Mouse (Mus musculus) erythroblast, embryonic 14.5 days (primary cell): ENCODE measurements around the gene Trabd2b. TPM values are rescaled to one million over a fixed set of nuclear protein-coding genes. Genes with fewer than 3 reads are reported as not detected.

Experiments used
- H3K27me3 ChIP-seq: 2 replicates; pipeline ENCODE4 v1.6.1; 2012; ENCODE audit warnings: inconsistent platforms; ENCODE audit not compliant: control insufficient read depth
- H3K36me3 ChIP-seq: 2 replicates; pipeline ENCODE4 v1.6.1; 2012; ENCODE audit warnings: mild to moderate bottlenecking, inconsistent platforms; ENCODE audit not compliant: control insufficient read depth
- H3K4me1 ChIP-seq: 2 replicates; pipeline ENCODE4 v1.6.1; 2012; ENCODE audit warnings: inconsistent platforms; ENCODE audit not compliant: control insufficient read depth
- H3K4me3 ChIP-seq: replicated peaks from 2 replicates; pipeline ENCODE3; 2012; ENCODE audit warnings: moderate library complexity, mild to moderate bottlenecking, inconsistent platforms
- H3K9me3 ChIP-seq: 2 replicates; pipeline ENCODE4 v1.6.1; 2012; ENCODE audit warnings: low read length, inconsistent platforms, mixed read lengths; ENCODE audit not compliant: control insufficient read depth
- GATA1 ChIP-seq: IDR thresholded peaks from 2 replicates; pipeline ENCODE4 v1.6.1; 2012; ENCODE audit warnings: low read length, inconsistent platforms, mixed read lengths
- TAL1 ChIP-seq: IDR thresholded peaks from 3 replicates; pipeline ENCODE4 v1.6.1; 2012; ENCODE audit warnings: low read length, inconsistent platforms, mixed read lengths
- polyA plus RNA-seq: library from polyadenylated mRNA; stranded (reverse); fragments of >175 nt; gene quantifications from 2 replicates; pipeline ENCODE4 v1.2.3, GENCODE M21; 2012

Trabd2b gene
- polyA plus RNA-seq, 1 experiment, result not detected

DNA sequence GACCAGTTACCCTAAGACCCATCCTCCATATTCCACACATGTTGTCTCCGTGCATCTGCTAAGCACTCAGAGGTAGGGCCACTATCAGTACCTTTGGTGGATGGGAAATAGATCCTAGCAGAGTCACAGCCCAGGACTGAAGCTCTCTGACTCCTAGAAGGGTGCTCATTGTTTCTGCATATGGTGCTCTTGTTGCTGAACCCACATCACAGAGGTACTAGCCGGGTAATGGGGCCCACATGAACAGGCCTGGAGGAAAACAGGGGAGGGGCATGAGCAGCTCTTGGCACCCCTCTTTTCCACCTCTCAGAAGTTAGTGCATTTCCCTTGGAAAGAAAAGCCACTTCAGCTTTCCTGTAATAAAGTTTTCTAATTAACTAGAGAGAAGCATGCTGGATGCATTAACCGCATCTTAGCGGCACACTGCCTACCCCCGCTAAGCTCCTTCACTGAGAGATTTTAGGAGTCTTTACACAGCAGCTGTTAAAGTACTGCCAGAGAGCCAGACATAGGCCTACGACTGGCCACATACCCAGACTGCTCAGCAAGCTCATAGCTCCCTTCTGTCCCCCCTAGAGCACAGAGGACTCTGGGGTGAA is 131.0 kb downstream of the Trabd2b start:
- no peaks in the 10 kb centered on the region for H3K9me3 ChIP-seq
- H3K4me3 ChIP-seq, result no peak overlapping the region
- TF ChIP-seq GATA1, result no peak
- no peak for TF ChIP-seq TAL1
- no peaks in the 10 kb centered on the region for H3K27me3 ChIP-seq
- H3K4me1 ChIP-seq, result no peaks in the 10 kb centered on the region
- H3K36me3 ChIP-seq, result no peaks in the 10 kb centered on the region

DNA sequence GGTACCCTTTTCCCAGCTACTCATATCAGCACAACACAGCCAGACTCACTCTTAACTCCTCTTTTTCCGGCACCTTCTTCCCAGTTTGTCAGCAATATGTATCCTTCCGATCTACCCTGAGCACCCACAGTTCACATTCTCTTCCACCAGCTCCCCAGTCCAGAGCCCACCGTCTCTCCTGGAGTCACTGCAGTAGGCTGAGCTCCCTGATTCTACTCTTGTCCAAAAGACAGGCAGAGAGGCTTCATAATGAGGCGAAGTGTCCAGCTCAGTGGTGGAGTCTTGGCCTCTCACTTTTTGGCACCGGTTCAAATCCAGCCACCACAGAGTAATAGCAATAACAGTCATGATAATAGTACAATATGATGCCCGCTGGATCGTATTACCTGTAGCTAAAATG is 133.5 kb downstream of the Trabd2b start:
- Histone ChIP-seq H3K9me3 (no peaks in the 10 kb centered on the region), H3K4me1 (no peaks in the 10 kb centered on the region), H3K36me3 (no peaks in the 10 kb centered on the region), H3K27me3 (no peaks in the 10 kb centered on the region), H3K4me3 (no peak overlapping the region)
- TF ChIP-seq TAL1, result no peak

DNA sequence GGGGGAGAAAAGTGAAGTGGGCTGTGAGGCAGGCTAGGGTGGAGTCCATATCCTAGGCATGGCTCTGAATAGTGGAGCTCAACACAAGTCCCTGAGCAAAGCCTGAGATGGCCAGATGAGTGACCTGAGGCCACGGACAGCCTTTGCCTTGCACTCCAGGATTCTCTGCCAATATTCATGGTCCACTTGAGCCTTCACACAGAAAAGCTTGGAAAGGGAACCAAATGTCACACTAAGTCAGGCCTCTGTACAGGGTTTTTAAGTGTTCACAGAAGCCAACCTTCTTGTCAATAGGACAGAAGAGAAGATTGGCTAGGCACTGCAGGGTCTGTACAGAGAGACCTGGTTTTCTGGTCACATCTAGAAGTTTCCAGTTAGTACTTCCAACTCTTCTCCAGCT is 134.7 kb downstream of the Trabd2b start:
- no peaks in the 10 kb centered on the region for H3K36me3 ChIP-seq
- no peak overlapping the region for H3K4me3 ChIP-seq
- H3K4me1 ChIP-seq, result no peaks in the 10 kb centered on the region
- no peaks in the 10 kb centered on the region for H3K27me3 ChIP-seq
- TF ChIP-seq GATA1, result no peak
- no peak for TF ChIP-seq TAL1
- no peaks in the 10 kb centered on the region for H3K9me3 ChIP-seq

DNA sequence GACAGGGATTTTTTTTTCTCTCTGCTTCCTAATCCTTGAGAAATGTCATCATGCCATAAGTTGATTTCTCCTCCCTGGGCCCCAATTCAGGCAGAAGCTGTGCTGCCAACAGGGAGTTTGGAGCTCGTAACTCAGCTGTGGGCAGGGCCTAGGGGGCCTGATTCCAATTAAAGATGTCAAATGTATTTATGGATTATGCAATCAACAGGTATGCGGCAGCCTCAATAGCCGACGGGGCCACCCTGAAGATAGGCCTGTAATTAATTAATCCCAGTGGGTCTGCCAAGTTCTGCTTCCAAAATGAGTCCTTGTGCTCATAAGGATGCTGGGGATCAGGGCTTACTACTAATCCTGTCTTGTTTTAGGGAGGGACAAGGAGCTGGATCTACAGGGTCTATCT is 135.6 kb downstream of the Trabd2b start:
- Histone ChIP-seq H3K4me3 (no peak overlapping the region), H3K27me3 (no peaks in the 10 kb centered on the region), H3K36me3 (no peaks in the 10 kb centered on the region), H3K4me1 (no peaks in the 10 kb centered on the region), H3K9me3 (no peaks in the 10 kb centered on the region)
- TF ChIP-seq GATA1 (no peak), TAL1 (no peak)

DNA sequence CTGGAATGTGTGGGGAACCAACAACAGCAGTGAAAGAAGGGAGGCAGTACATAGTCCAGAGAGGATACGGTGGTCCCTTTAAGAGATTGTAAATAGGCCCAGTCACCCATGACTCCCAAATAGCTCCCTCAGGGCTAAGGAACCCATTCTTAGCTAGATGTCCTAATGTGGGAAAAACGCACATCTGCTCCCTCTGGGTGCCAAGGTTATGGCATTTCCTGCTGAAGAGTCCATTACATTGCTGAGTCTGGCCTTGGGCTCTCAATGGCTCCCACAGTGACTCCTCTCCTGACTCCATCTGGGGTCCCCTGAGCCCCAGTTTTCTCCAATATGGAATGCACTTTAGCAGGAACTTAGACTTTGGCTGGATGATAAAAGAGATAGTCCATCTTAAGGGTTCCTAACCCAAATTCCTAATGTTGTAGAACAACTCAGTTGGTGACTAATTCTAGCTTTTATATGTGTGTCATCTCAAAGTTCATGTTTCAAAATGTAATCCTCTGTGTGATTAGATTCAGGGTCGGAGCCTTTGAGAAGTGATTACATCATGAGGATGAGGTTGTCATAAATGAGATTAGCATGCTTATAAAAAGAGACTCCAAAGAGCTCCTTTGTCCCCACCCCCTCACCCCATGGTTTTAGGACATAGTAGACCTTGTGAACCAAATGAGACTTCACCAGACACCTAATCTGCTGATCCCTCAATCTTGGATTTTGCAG is 139.1 kb downstream of the Trabd2b start:
- Histone ChIP-seq H3K4me1 (peaks cover 16% of the 10 kb centered on the region), H3K9me3 (no peaks in the 10 kb centered on the region), H3K36me3 (no peaks in the 10 kb centered on the region), H3K27me3 (no peaks in the 10 kb centered on the region), H3K4me3 (no peak overlapping the region)
- no peak for TF ChIP-seq GATA1
- TF ChIP-seq TAL1, result no peak

DNA sequence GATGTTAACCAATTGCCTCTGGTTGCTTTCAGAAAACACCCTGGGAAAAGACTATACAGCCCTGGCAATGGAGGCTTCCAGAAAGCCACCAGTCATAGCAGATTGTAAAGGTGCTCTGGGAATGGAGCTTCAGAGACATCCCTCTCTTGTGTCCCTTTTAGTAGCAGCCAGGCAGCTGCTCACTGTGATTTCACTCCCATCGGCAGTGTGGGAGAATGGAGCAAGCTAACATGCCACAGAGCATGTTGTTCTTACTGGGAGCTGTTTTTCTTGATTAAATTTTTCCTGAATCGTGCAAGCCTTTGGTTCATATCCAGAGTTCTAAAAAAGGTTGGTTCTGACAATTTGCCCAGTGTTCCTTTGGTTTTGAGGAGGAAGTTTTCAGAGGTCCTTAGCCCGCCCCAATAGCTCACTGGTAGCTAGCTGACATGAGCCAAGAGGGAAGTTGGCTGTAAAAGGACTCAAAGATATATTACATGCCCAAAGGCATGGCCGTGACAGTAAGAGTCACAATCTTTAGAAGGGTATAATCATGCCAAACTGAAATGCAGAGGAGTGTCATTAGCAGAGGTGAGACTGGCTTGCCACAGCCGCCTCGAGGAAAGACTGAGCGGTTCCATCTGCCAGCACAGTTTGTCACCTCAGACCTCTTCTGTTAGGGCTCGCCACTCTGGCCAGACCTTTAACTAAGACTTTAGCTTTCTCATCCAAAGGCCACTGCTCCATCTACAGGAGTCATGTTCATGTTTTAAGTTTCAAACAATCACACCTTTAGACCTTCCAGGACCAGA is 141.3 kb downstream of the Trabd2b start:
- H3K4me1 ChIP-seq, result peaks cover 16% of the 10 kb centered on the region

DNA sequence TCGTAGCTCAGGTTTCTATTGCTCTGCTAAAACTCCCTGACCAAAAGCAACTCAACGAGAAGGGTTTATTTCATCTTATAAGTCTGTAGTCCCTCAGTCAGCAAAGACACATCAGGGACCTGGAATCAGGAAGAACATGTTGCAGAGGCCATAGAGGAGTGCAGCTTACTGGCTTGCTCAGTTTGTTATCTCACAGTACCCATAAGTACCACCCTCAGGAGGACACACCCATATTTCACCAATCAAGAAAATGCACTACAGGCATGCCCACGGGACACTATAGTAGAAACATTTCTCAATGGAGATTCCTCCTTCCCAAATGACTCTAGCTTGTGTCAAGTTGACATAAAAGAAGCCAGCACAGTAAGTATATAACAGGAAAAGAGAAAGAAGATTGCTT is 143.0 kb downstream of the Trabd2b start:
- H3K27me3 ChIP-seq, result no peaks in the 10 kb centered on the region
- TF ChIP-seq GATA1 (no peak), TAL1 (no peak)
- no peak overlapping the region for H3K4me3 ChIP-seq
- H3K4me1 ChIP-seq, result peaks cover 16% of the 10 kb centered on the region
- no peaks in the 10 kb centered on the region for H3K36me3 ChIP-seq
- H3K9me3 ChIP-seq, result no peaks in the 10 kb centered on the region

More for the DNA sequence above, 141.3 kb downstream of the Trabd2b start:
- no peak for TF ChIP-seq GATA1
- no peak for TF ChIP-seq TAL1
- Histone ChIP-seq H3K9me3 (no peaks in the 10 kb centered on the region), H3K27me3 (no peaks in the 10 kb centered on the region), H3K4me3 (no peak overlapping the region), H3K36me3 (no peaks in the 10 kb centered on the region)

DNA sequence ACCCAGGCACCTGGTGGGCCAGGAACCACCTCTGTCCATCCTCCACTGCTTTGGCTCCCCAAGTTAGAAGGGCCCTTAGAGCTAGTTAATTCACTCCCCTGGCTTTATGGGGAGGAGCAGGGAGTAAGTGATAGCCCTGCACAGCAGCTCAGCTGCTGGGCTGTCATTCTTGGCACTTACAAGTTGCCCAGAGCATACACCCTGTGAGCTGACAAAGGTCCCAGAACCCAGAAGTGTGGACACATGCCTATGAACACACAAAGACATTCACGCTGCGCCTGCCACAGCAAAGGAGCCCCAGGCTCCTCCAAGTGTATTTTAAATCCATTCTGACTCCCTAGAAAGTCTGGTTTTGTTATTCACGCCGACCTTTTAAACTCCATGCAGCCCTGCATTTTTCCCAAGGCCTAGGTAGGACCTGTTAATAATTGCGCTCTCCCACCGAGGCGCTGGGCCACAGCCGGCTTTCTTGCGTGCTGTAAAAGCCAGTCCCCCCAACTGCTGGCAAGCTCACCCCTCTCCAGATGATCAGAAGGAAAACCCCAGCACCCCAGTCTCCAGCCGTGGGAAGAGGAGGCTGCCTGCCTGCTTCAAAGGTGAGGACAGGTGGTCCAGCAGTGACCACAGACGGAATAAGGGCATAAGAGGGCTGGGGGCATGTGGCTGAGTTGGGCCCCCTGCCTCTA is 144.1 kb downstream of the Trabd2b start:
- Histone ChIP-seq H3K27me3 (no peaks in the 10 kb centered on the region), H3K36me3 (no peaks in the 10 kb centered on the region), H3K4me1 (peaks cover 16% of the 10 kb centered on the region), H3K9me3 (no peaks in the 10 kb centered on the region), H3K4me3 (no peak overlapping the region)
- no peak for TF ChIP-seq GATA1
- no peak for TF ChIP-seq TAL1

DNA sequence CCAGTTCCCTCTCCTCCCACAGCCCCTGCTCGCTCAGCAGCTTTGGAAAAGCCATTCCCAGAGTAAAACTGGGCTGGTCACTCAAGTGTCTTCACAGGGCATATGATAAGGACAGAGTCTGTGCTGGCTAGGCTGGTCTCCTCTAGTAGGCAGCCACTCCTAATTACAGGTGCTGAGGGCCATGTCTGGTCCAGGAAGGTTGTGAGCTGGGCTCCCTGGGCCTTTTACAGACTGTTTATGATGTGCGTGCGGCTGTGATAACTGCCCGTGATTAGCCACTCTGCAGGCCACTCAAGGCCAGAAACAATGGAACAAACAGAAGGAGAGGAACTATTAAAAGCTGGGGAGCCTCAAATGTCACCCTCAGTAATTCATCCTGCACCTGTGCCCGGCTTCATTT is 150.4 kb downstream of the Trabd2b start:
- H3K4me1 ChIP-seq, result no peaks in the 10 kb centered on the region
- H3K36me3 ChIP-seq, result no peaks in the 10 kb centered on the region
- H3K4me3 ChIP-seq, result no peak overlapping the region
- no peak for TF ChIP-seq TAL1
- no peak for TF ChIP-seq GATA1
- H3K27me3 ChIP-seq, result no peaks in the 10 kb centered on the region
- no peaks in the 10 kb centered on the region for H3K9me3 ChIP-seq
